Mouse (Mus musculus): ENCODE data around the gene Prss29. TPM values are rescaled to one million over a fixed set of nuclear protein-coding genes. Genes with fewer than 3 reads are reported as not detected.

Prss29 gene
- polyA plus RNA-seq, 1 experiment = 2.7 TPM

GRCm38 (mm10) chr17:25333943-25334342 is 15.5 kb downstream of the Prss29 start:
- Histone ChIP-seq H3K4me1 (replicated peaks; ENCODE audit: control insufficient read depth, insufficient read depth, low read length) (no peaks in the 10 kb centered on the region), H3K36me3 (ENCODE audit: control insufficient read depth, insufficient read depth, low read length) (no peaks in the 10 kb centered on the region), H3K4me3 (ENCODE audit: control insufficient read depth, insufficient read depth, low read length) (no peak overlapping the region), H3K27ac (ENCODE audit: control insufficient read depth, insufficient read depth, low read length) (no peak overlapping the region), H3K27me3 (ENCODE audit: control insufficient read depth, insufficient read depth, low read length) (no peaks in the 10 kb centered on the region)
- WGBS = 5% methylated on average over 8 of the region's 8 CpGs
- TF ChIP-seq CTCF (IDR thresholded peaks at IDR 0.05; ENCODE audit: borderline replicate concordance, control insufficient read depth, extremely low read depth, insufficient read depth, low read length, poor library complexity) (peak; percentile 72; the same call in 1 of the 2 replicates), POLR2A (IDR thresholded peaks at IDR 0.05; ENCODE audit: control insufficient read depth, extremely low read depth, insufficient read depth, low read length, poor library complexity) (no peak)
- DNase-seq = peak; percentile 55

GRCm38 (mm10) chr17:25338218-25338617 is 19.8 kb downstream of the Prss29 start:
- no peak for DNase-seq
- Histone ChIP-seq H3K4me1 (replicated peaks; ENCODE audit: control insufficient read depth, insufficient read depth, low read length) (no peaks in the 10 kb centered on the region), H3K27me3 (ENCODE audit: control insufficient read depth, insufficient read depth, low read length) (no peaks in the 10 kb centered on the region), H3K4me3 (ENCODE audit: control insufficient read depth, insufficient read depth, low read length) (no peak overlapping the region), H3K36me3 (ENCODE audit: control insufficient read depth, insufficient read depth, low read length) (no peaks in the 10 kb centered on the region), H3K27ac (ENCODE audit: control insufficient read depth, insufficient read depth, low read length) (no peak overlapping the region)
- TF ChIP-seq CTCF (IDR thresholded peaks at IDR 0.05; ENCODE audit: borderline replicate concordance, control insufficient read depth, extremely low read depth, insufficient read depth, low read length, poor library complexity) = no peak
- TF ChIP-seq POLR2A (IDR thresholded peaks at IDR 0.05; ENCODE audit: control insufficient read depth, extremely low read depth, insufficient read depth, low read length, poor library complexity) = no peak
- 88% methylated on average over 4 of the region's 4 CpGs for WGBS

GRCm38 (mm10) chr17:25340003-25340402 is 21.5 kb downstream of the Prss29 start:
- no peaks in the 10 kb centered on the region for H3K36me3 ChIP-seq (ENCODE audit: control insufficient read depth, insufficient read depth, low read length)
- DNase-seq = no peak
- TF ChIP-seq CTCF (IDR thresholded peaks at IDR 0.05; ENCODE audit: borderline replicate concordance, control insufficient read depth, extremely low read depth, insufficient read depth, low read length, poor library complexity) (no peak), POLR2A (IDR thresholded peaks at IDR 0.05; ENCODE audit: control insufficient read depth, extremely low read depth, insufficient read depth, low read length, poor library complexity) (no peak)
- H3K27ac ChIP-seq (ENCODE audit: control insufficient read depth, insufficient read depth, low read length) = no peak overlapping the region
- 91% methylated on average over 6 of the region's 6 CpGs for WGBS
- H3K4me3 ChIP-seq (ENCODE audit: control insufficient read depth, insufficient read depth, low read length) = no peak overlapping the region
- H3K27me3 ChIP-seq (ENCODE audit: control insufficient read depth, insufficient read depth, low read length) = no peaks in the 10 kb centered on the region
- H3K4me1 ChIP-seq (replicated peaks; ENCODE audit: control insufficient read depth, insufficient read depth, low read length) = no peaks in the 10 kb centered on the region

- no peak overlapping the region for H3K4me3 ChIP-seq (ENCODE audit: control insufficient read depth, insufficient read depth, low read length)
- no peaks in the 10 kb centered on the region for H3K36me3 ChIP-seq (ENCODE audit: control insufficient read depth, insufficient read depth, low read length)
- H3K27me3 ChIP-seq (ENCODE audit: control insufficient read depth, insufficient read depth, low read length) = no peaks in the 10 kb centered on the region
- TF ChIP-seq CTCF (IDR thresholded peaks at IDR 0.05; ENCODE audit: borderline replicate concordance, control insufficient read depth, extremely low read depth, insufficient read depth, low read length, poor library complexity) = no peak
- TF ChIP-seq POLR2A (IDR thresholded peaks at IDR 0.05; ENCODE audit: control insufficient read depth, extremely low read depth, insufficient read depth, low read length, poor library complexity) = no peak
- WGBS = 63% methylated on average over 3 of the region's 3 CpGs
- H3K27ac ChIP-seq (ENCODE audit: control insufficient read depth, insufficient read depth, low read length) = no peak overlapping the region
- DNase-seq = no peak
- H3K4me1 ChIP-seq (replicated peaks; ENCODE audit: control insufficient read depth, insufficient read depth, low read length) = no peaks in the 10 kb centered on the region
Observed at GRCm38 (mm10) chr17:25341490-25341889, 23.0 kb downstream of the Prss29 start.

- 80% methylated on average over 4 of the region's 4 CpGs for WGBS
- no peak within 1 kb of the TSS for H3K4me3 ChIP-seq (ENCODE audit: control insufficient read depth, insufficient read depth, low read length)
- TF ChIP-seq CTCF (IDR thresholded peaks at IDR 0.05; ENCODE audit: borderline replicate concordance, control insufficient read depth, extremely low read depth, insufficient read depth, low read length, poor library complexity) (no peak), POLR2A (IDR thresholded peaks at IDR 0.05; ENCODE audit: control insufficient read depth, extremely low read depth, insufficient read depth, low read length, poor library complexity) (no peak)
- DNase-seq = no peak
- no peaks in the 10 kb centered on the region for H3K36me3 ChIP-seq (ENCODE audit: control insufficient read depth, insufficient read depth, low read length)
- H3K4me1 ChIP-seq (replicated peaks; ENCODE audit: control insufficient read depth, insufficient read depth, low read length) = no peaks in the 10 kb centered on the region
- no peak within 1 kb of the TSS for H3K27ac ChIP-seq (ENCODE audit: control insufficient read depth, insufficient read depth, low read length)
- no peaks in the 10 kb centered on the region for H3K27me3 ChIP-seq (ENCODE audit: control insufficient read depth, insufficient read depth, low read length)
Observed at GRCm38 (mm10) chr17:25345462-25345861, 27.0 kb downstream of the Prss29 start, which contains the start of gene Tpsab1. Gene Tpsab1 (minus strand): TSS chr17:25345562.

GRCm38 (mm10) chr17:25361291-25361690 is 42.8 kb downstream of the Prss29 start:
- no peaks in the 10 kb centered on the region for H3K27me3 ChIP-seq (ENCODE audit: control insufficient read depth, insufficient read depth, low read length)
- no peak for DNase-seq
- no peak overlapping the region for H3K27ac ChIP-seq (ENCODE audit: control insufficient read depth, insufficient read depth, low read length)
- H3K36me3 ChIP-seq (ENCODE audit: control insufficient read depth, insufficient read depth, low read length) = no peaks in the 10 kb centered on the region
- TF ChIP-seq POLR2A (IDR thresholded peaks at IDR 0.05; ENCODE audit: control insufficient read depth, extremely low read depth, insufficient read depth, low read length, poor library complexity) = no peak
- no peak for TF ChIP-seq CTCF (IDR thresholded peaks at IDR 0.05; ENCODE audit: borderline replicate concordance, control insufficient read depth, extremely low read depth, insufficient read depth, low read length, poor library complexity)
- 65% methylated on average over 2 of the region's 2 CpGs for WGBS
- H3K4me1 ChIP-seq (replicated peaks; ENCODE audit: control insufficient read depth, insufficient read depth, low read length) = no peaks in the 10 kb centered on the region
- no peak overlapping the region for H3K4me3 ChIP-seq (ENCODE audit: control insufficient read depth, insufficient read depth, low read length)

- no peaks in the 10 kb centered on the region for H3K36me3 ChIP-seq (ENCODE audit: control insufficient read depth, insufficient read depth, low read length)
- H3K27ac ChIP-seq (ENCODE audit: control insufficient read depth, insufficient read depth, low read length) = no peak overlapping the region
- peak; percentile 47 for DNase-seq
- H3K4me1 ChIP-seq (replicated peaks; ENCODE audit: control insufficient read depth, insufficient read depth, low read length) = no peaks in the 10 kb centered on the region
- TF ChIP-seq CTCF (IDR thresholded peaks at IDR 0.05; ENCODE audit: borderline replicate concordance, control insufficient read depth, extremely low read depth, insufficient read depth, low read length, poor library complexity) = peak; percentile 68; the same call in 1 of the 2 replicates
- TF ChIP-seq POLR2A (IDR thresholded peaks at IDR 0.05; ENCODE audit: control insufficient read depth, extremely low read depth, insufficient read depth, low read length, poor library complexity) = no peak
- WGBS = 3% methylated on average over 1 of the region's 1 CpGs
- H3K27me3 ChIP-seq (ENCODE audit: control insufficient read depth, insufficient read depth, low read length) = no peaks in the 10 kb centered on the region
- no peak overlapping the region for H3K4me3 ChIP-seq (ENCODE audit: control insufficient read depth, insufficient read depth, low read length)
Observed at GRCm38 (mm10) chr17:25363726-25364125, 45.3 kb downstream of the Prss29 start.

Data from thymus, adult 2 months (tissue).